Mouse (Mus musculus) heart, postnatal 0 days (tissue): ENCODE measurements around the gene Sel1l3. TPM values are rescaled to one million over a fixed set of nuclear protein-coding genes. Genes with fewer than 3 reads are reported as not detected.

Source experiments
- ATAC-seq: fragments of 200-750 bp; cut with Nextera tagmentation; 2 replicates; pipeline ENCODE4 v1.8.0; 2017; ENCODE audit warnings: low read depth, moderate number of reproducible peaks, moderate library complexity; ENCODE audit not compliant: insufficient read depth
- DNase-seq: peaks from one replicate; pipeline ENCODE4 v3.0.0-alpha.2; 2016; ENCODE audit warnings: low spot score
- H3K27ac ChIP-seq: fragments of 300-500 bp; sonication (generic); 2 replicates; pipeline ENCODE4 v1.5.1; 2014; ENCODE audit warnings: low read depth, mild to moderate bottlenecking
- H3K27me3 ChIP-seq: fragments of 300-500 bp; sonication (generic); 2 replicates; pipeline ENCODE4 v1.6.1; 2014; ENCODE audit warnings: low read length, mixed read lengths; ENCODE audit not compliant: control insufficient read depth, insufficient read depth
- H3K36me3 ChIP-seq: fragments of 300-500 bp; sonication (generic); replicated peaks from 2 replicates; pipeline ENCODE4 v1.6.1; 2014; ENCODE audit warnings: low read length, mixed read lengths; ENCODE audit not compliant: control insufficient read depth, insufficient read depth
- H3K4me1 ChIP-seq: fragments of 300-500 bp; sonication (generic); 2 replicates; pipeline ENCODE4 v1.6.1; 2014; ENCODE audit warnings: antibody characterized with exemption; ENCODE audit not compliant: control insufficient read depth, insufficient read depth
- H3K4me2 ChIP-seq: fragments of 300-500 bp; sonication (generic); 2 replicates; pipeline ENCODE4 v1.6.1; 2014; ENCODE audit warnings: low read depth, mild to moderate bottlenecking, low read length, moderate library complexity
- H3K4me3 ChIP-seq: fragments of 300-500 bp; sonication (generic); 2 replicates; pipeline ENCODE4 v1.5.1; 2014; ENCODE audit warnings: low read depth, low read length
- H3K9ac ChIP-seq: fragments of 300-500 bp; sonication (generic); replicated peaks from 2 replicates; pipeline ENCODE4 v1.6.1; 2014; ENCODE audit warnings: low read depth, low read length, mixed read lengths
- H3K9me3 ChIP-seq: fragments of 300-500 bp; sonication (generic); replicated peaks from 2 replicates; pipeline ENCODE4 v1.6.1; 2016; ENCODE audit warnings: low read length; ENCODE audit not compliant: control insufficient read depth
- CTCF ChIP-seq: IDR thresholded peaks from 2 replicates; pipeline ENCODE4 v1.5.1; 2016; ENCODE audit warnings: antibody characterized with exemption, control low read depth, low read depth
- EP300 ChIP-seq: IDR thresholded peaks from 2 replicates; pipeline ENCODE4 v1.6.1; 2016; ENCODE audit warnings: antibody characterized with exemption, low read depth
- WGBS: fragments of 180-500 bp; shearing (Covaris S2); extraction: QIAGEN DNeasy Blood & Tissue Kit; methylation state at CpG from one replicate; pipeline ENCODE4 v1.1.7; 2014; 5-methylcytosine and 5-hydroxymethylcytosine counted together
- polyA plus RNA-seq: library from polyadenylated mRNA; unstranded; fragments of >200 nt; fragmentation: Nextera tagmentation; extraction: Ambion mirVana; gene quantifications from 2 replicates; pipeline ENCODE4 v1.2.1, GENCODE M21; 2015
- total RNA-seq: library from RNA; depleted of rRNA; stranded (reverse); fragments of >200 nt; gene quantifications from 2 replicates; pipeline ENCODE4 v1.2.3, GENCODE M21; 2014; ENCODE audit warnings: low replicate concordance

Gene Sel1l3
- total and polyA plus RNA-seq, 2 experiments from 2014 or later: 0.14 to 1.4 TPM

GRCm38 (mm10) chr5:53254154-53254553, 40.4 kb upstream of the Sel1l3 start:
- 90% methylated on average over 5 of the region's 5 CpGs for WGBS
- no peak overlapping the region for H3K9ac ChIP-seq
- ATAC-seq (no peak), DNase-seq (no peak)
- no peak for TF ChIP-seq EP300
- no peak for TF ChIP-seq CTCF
- peaks cover 13% of the 10 kb centered on the region for H3K4me1 ChIP-seq
- H3K4me3 ChIP-seq: no peak overlapping the region
- H3K4me2 ChIP-seq: no peak overlapping the region
- no peaks in the 10 kb centered on the region for H3K36me3 ChIP-seq
- H3K27me3 ChIP-seq: no peaks in the 10 kb centered on the region
- no peak overlapping the region for H3K27ac ChIP-seq
- no peaks in the 10 kb centered on the region for H3K9me3 ChIP-seq

GRCm38 (mm10) chr5:53249431-53250061, 35.8 kb upstream of the Sel1l3 start:
- 0 out of 2 replicates have a peak, but pooled peaks cover 4% of the 10 kb centered on the region for H3K4me1 ChIP-seq
- H3K9me3 ChIP-seq: no peaks in the 10 kb centered on the region
- WGBS: 75% methylated on average over 4 of the region's 4 CpGs
- TF ChIP-seq EP300 (no peak), CTCF (no peak)
- H3K4me3 ChIP-seq: no peak overlapping the region
- no peak overlapping the region for H3K9ac ChIP-seq
- no peaks in the 10 kb centered on the region for H3K36me3 ChIP-seq
- H3K27me3 ChIP-seq: no peaks in the 10 kb centered on the region
- DNase-seq (no peak), ATAC-seq (no peak)
- H3K4me2 ChIP-seq: no peak overlapping the region
- no peak overlapping the region for H3K27ac ChIP-seq

GRCm38 (mm10) chr5:53248499-53248898, 34.8 kb upstream of the Sel1l3 start:
- ATAC-seq: no peak
- no peak for TF ChIP-seq EP300
- no peak for TF ChIP-seq CTCF
- H3K4me1 ChIP-seq: 0 out of 2 replicates have a peak, but pooled peaks cover 4% of the 10 kb centered on the region
- no peak overlapping the region for H3K4me2 ChIP-seq
- H3K4me3 ChIP-seq: no peak overlapping the region
- H3K9me3 ChIP-seq: no peaks in the 10 kb centered on the region
- H3K36me3 ChIP-seq: no peaks in the 10 kb centered on the region
- H3K9ac ChIP-seq: no peak overlapping the region
- H3K27me3 ChIP-seq: no peaks in the 10 kb centered on the region
- no peak overlapping the region for H3K27ac ChIP-seq
- DNase-seq: no peak
- WGBS: 85% methylated on average over 11 of the region's 11 CpGs

GRCm38 (mm10) chr5:53243933-53244332, 30.2 kb upstream of the Sel1l3 start:
- Histone ChIP-seq H3K4me2 (no peak overlapping the region), H3K4me3 (no peak overlapping the region), H3K27me3 (no peaks in the 10 kb centered on the region), H3K9ac (no peak overlapping the region), H3K9me3 (no peaks in the 10 kb centered on the region), H3K36me3 (no peaks in the 10 kb centered on the region), H3K4me1 (no peaks in the 10 kb centered on the region), H3K27ac (no peak overlapping the region)
- 65% methylated on average over 10 of the region's 10 CpGs for WGBS
- no peak for ATAC-seq
- TF ChIP-seq EP300 (no peak), CTCF (no peak)
- no peak for DNase-seq

- 90% methylated on average over 7 of the region's 7 CpGs for WGBS
- Histone ChIP-seq H3K4me3 (no peak overlapping the region), H3K4me1 (no peaks in the 10 kb centered on the region), H3K4me2 (no peak overlapping the region), H3K9me3 (no peaks in the 10 kb centered on the region), H3K36me3 (no peaks in the 10 kb centered on the region), H3K9ac (no peak overlapping the region), H3K27me3 (no peaks in the 10 kb centered on the region), H3K27ac (no peak overlapping the region)
- DNase-seq (no peak), ATAC-seq (no peak)
- no peak for TF ChIP-seq EP300
Measured at GRCm38 (mm10) chr5:53242865-53243499, 29.3 kb upstream of the Sel1l3 start.

- no peak overlapping the region for H3K4me3 ChIP-seq
- no peak overlapping the region for H3K9ac ChIP-seq
- DNase-seq (no peak), ATAC-seq (no peak)
- H3K4me1 ChIP-seq: no peaks in the 10 kb centered on the region
- H3K27me3 ChIP-seq: no peaks in the 10 kb centered on the region
- no peaks in the 10 kb centered on the region for H3K9me3 ChIP-seq
- no peaks in the 10 kb centered on the region for H3K36me3 ChIP-seq
- 59% methylated on average over 5 of the region's 5 CpGs for WGBS
- no peak for TF ChIP-seq EP300
- TF ChIP-seq CTCF: no peak
- no peak overlapping the region for H3K4me2 ChIP-seq
- H3K27ac ChIP-seq: no peak overlapping the region
Measured at GRCm38 (mm10) chr5:53241963-53242362, 28.2 kb upstream of the Sel1l3 start.
